Mouse (Mus musculus): ENCODE data around the gene Timm9. TPM values are rescaled to one million over a fixed set of nuclear protein-coding genes. Genes with fewer than 3 reads are reported as not detected.

Timm9 gene
- total and polyA plus RNA-seq, 3 experiments: 77.3 to 127 (median 82.8) TPM

DNA sequence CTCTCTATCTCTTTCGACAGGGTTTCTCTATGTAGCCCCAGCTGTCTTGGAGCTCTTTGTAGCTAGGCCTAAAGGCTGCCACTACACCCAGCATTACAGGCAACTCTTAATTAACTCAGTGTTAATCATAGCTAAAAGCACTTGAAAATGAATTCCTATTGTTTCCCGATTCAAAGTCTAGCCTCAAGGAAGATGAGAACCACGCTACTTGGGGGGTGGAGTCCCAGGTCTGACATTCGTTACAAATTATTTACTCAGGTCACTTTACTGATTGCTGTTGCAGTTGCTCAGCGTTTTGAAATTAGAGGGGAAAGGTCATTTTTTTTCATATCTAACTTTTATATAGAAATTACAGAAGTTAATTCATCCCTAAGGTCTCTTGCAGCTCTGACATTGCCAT is 903 bp downstream of the Timm9 start:
- H3K4me2 ChIP-seq (ENCODE audit: insufficient read depth, low read depth, poor library complexity, severe bottlenecking): peak overlapping the region; percentile 92
- H3K79me2 ChIP-seq (replicated peaks; ENCODE audit: control insufficient read depth, extremely low read depth, insufficient read depth, poor library complexity, severe bottlenecking): peaks cover 51% of the 10 kb centered on the region
- no peaks in the 10 kb centered on the region for H3K27me3 ChIP-seq (replicated peaks)
- TF ChIP-seq TBP (conservative IDR thresholded peaks at IDR 0.05; ENCODE audit: low read depth, low read length): no peak
- TF ChIP-seq ZNF384 (IDR thresholded peaks at IDR 0.05; ENCODE audit: low read depth, low read length): no peak
- TF ChIP-seq IRF4 (IDR thresholded peaks at IDR 0.05; ENCODE audit: low read depth, low read length): no peak
- TF ChIP-seq EP300 (IDR thresholded peaks at IDR 0.05; ENCODE audit: low read length): no peak
- no peak for TF ChIP-seq POLR2A (IDR thresholded peaks at IDR 0.05; ENCODE audit: low read depth, low read length)
- no peak for TF ChIP-seq MXI1 (IDR thresholded peaks at IDR 0.05; ENCODE audit: low read depth, low read length)
- TF ChIP-seq SIN3A (IDR thresholded peaks at IDR 0.05; ENCODE audit: low read length): no peak
- TF ChIP-seq KAT2A (IDR thresholded peaks at IDR 0.05; ENCODE audit: insufficient replicate concordance, low read length): no peak
- no peak for TF ChIP-seq CHD1 (IDR thresholded peaks at IDR 0.05; ENCODE audit: low read depth, low read length)
- peak overlapping the region; percentile 55 to 98 (median 83) for H3K4me3 ChIP-seq (replicated peaks in 1 of 3; ENCODE audit: low read depth in 2 of 3, low read length in 2 of 3, poor library complexity in 1 of 3)
- H3K9me3 ChIP-seq (replicated peaks; ENCODE audit: low read length): no peaks in the 10 kb centered on the region
- H3K4me1 ChIP-seq (ENCODE audit: control insufficient read depth in 1 of 2, insufficient read depth in 2 of 2): peaks cover 5 to 26% of the 10 kb centered on the region in 2 experiments; a peak in 3 of 4 replicates
- peaks cover 22 to 50% of the 10 kb centered on the region in 2 experiments for H3K36me3 ChIP-seq (replicated peaks in 1 of 2; ENCODE audit: control insufficient read depth in 1 of 2, insufficient read depth in 1 of 2, low read length in 1 of 2)
- dilution Hi-C loops (cut with MboI; ENCODE audit: extremely low pct_ligation_motif_present, extremely low pct_unique_long_range_greater_than_20kb, low sequenced_read_pairs): no loop called here
- in situ Hi-C loops (cut with MboI; ENCODE audit: low pct_ligation_motif_present, low pct_unique_long_range_greater_than_20kb, low sequenced_read_pairs): loop anchor here (25.0 kb wide), 1 partner anchor 577 kb away; no protein-coding TSS in a partner anchor
- no peak for DNase-seq (ENCODE audit: extremely low read depth)
- H3K9ac ChIP-seq (ENCODE audit: insufficient read depth, low read depth): peak overlapping the region; percentile 83
- no peak overlapping the region for H3K27ac ChIP-seq (ENCODE audit: insufficient read depth, low read depth)

DNA sequence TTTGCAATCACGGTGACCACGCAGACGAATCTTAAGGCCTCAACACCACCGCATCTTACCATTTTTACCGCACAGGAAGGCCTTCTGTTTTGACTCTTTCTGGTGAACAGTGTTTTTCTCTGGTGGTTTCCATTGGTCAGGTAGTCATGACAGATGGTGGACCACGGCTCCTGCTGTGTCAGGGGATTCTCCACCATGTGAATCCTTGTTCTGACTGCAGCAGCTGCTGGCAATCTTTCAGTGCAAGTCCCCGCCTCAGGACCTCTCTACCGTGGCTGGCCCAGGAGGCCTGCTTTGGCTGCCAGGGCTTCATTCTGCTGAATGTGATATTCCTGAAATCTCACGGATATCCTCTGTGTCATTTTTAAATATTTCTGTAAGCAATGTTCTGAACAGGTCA is 13.2 kb downstream of the Timm9 start:
- DNase-seq (ENCODE audit: extremely low read depth): no peak
- no peak overlapping the region for H3K9ac ChIP-seq (ENCODE audit: insufficient read depth, low read depth)
- peaks cover 32 to 71% of the 10 kb centered on the region in 2 experiments for H3K36me3 ChIP-seq (replicated peaks in 1 of 2; ENCODE audit: control insufficient read depth in 1 of 2, insufficient read depth in 1 of 2, low read length in 1 of 2)
- in situ Hi-C loops (cut with MboI; ENCODE audit: low pct_ligation_motif_present, low pct_unique_long_range_greater_than_20kb, low sequenced_read_pairs): no loop called here
- H3K9me3 ChIP-seq (replicated peaks; ENCODE audit: low read length): no peaks in the 10 kb centered on the region
- H3K4me1 ChIP-seq (ENCODE audit: control insufficient read depth in 1 of 2, insufficient read depth in 2 of 2): no peaks in the 10 kb centered on the region; a peak in 1 of 4 replicates
- H3K4me2 ChIP-seq (ENCODE audit: insufficient read depth, low read depth, poor library complexity, severe bottlenecking): no peak overlapping the region
- H3K79me2 ChIP-seq (replicated peaks; ENCODE audit: control insufficient read depth, extremely low read depth, insufficient read depth, poor library complexity, severe bottlenecking): peaks cover 8% of the 10 kb centered on the region
- TF ChIP-seq ZNF384 (IDR thresholded peaks at IDR 0.05; ENCODE audit: low read depth, low read length): no peak
- no peak for TF ChIP-seq SIN3A (IDR thresholded peaks at IDR 0.05; ENCODE audit: low read length)
- no peak for TF ChIP-seq KAT2A (IDR thresholded peaks at IDR 0.05; ENCODE audit: insufficient replicate concordance, low read length)
- TF ChIP-seq USF1 (IDR thresholded peaks at IDR 0.05; ENCODE audit: low read depth, low read length): no peak
- TF ChIP-seq CHD1 (IDR thresholded peaks at IDR 0.05; ENCODE audit: low read depth, low read length): no peak
- TF ChIP-seq EP300 (IDR thresholded peaks at IDR 0.05; ENCODE audit: low read length): no peak
- TF ChIP-seq IRF4 (IDR thresholded peaks at IDR 0.05; ENCODE audit: low read depth, low read length): no peak
- no peak for TF ChIP-seq USF2 (conservative IDR thresholded peaks at IDR 0.05; ENCODE audit: low read depth, low read length)
- TF ChIP-seq POLR2A (IDR thresholded peaks at IDR 0.05; ENCODE audit: low read depth, low read length): no peak
- TF ChIP-seq CHD2 (IDR thresholded peaks at IDR 0.05; ENCODE audit: low read length): no peak
- TF ChIP-seq ZKSCAN1 (IDR thresholded peaks at IDR 0.05; ENCODE audit: borderline replicate concordance, low read depth, low read length): no peak
- TF ChIP-seq TCF12 (IDR thresholded peaks at IDR 0.05; ENCODE audit: low read depth, low read length): no peak
- no peak for TF ChIP-seq ETS1 (conservative IDR thresholded peaks at IDR 0.05; ENCODE audit: low read depth, low read length)
- no peak for TF ChIP-seq RAD21 (IDR thresholded peaks at IDR 0.05; ENCODE audit: low read depth, low read length)
- TF ChIP-seq ZC3H11A (IDR thresholded peaks at IDR 0.05; ENCODE audit: low read depth, low read length): no peak
- no peak for TF ChIP-seq CTCF (conservative IDR thresholded peaks at IDR 0.05 in 1 of 2, IDR thresholded peaks at IDR 0.05 in 1 of 2; ENCODE audit: low read depth in 2 of 2, low read length in 2 of 2)
- no peak for TF ChIP-seq GABPA (IDR thresholded peaks at IDR 0.05; ENCODE audit: insufficient replicate concordance, low read depth, low read length)
- H3K27me3 ChIP-seq (replicated peaks): no peaks in the 10 kb centered on the region
- no peak overlapping the region for H3K4me3 ChIP-seq (replicated peaks in 1 of 3; ENCODE audit: low read depth in 2 of 3, low read length in 2 of 3, poor library complexity in 1 of 3)
- H3K27ac ChIP-seq (ENCODE audit: insufficient read depth, low read depth): no peak overlapping the region
- dilution Hi-C loops (cut with MboI; ENCODE audit: extremely low pct_ligation_motif_present, extremely low pct_unique_long_range_greater_than_20kb, low sequenced_read_pairs): no loop called here

Measured in CH12.LX (cell line).